Mouse (Mus musculus): ENCODE data around the gene Vmn1r42. TPM values are rescaled to one million over a fixed set of nuclear protein-coding genes. Genes with fewer than 3 reads are reported as not detected.

Gene Vmn1r42
- polyA plus RNA-seq, 1 experiment from 2014 or later, result not detected

DNA sequence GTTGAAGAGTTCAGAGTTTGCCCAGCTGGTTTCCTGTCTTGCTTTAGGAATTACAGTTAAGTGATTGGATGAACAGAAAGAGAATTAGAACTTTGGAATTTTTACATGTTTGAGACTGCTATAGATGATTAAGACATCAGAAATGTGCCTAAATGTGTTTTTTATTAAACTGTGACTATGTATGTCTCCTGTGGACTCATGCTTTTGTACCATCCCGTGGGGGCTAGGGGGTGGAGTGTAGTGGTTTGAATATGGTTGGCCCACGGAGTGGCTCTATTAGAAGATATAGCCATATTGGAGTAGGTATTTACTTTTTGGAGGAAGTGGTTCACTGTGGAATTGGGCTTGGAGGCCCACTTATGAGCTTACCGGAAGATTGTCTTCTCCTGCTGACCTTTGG is 18.7 kb downstream of the Vmn1r42 start:
- Histone ChIP-seq H3K36me3 (ENCODE audit: control insufficient read depth, insufficient read depth, low read length) (no peaks in the 10 kb centered on the region), H3K4me2 (ENCODE audit: low read depth) (no peak overlapping the region), H3K4me1 (ENCODE audit: control insufficient read depth, insufficient read depth, low read length) (no peaks in the 10 kb centered on the region), H3K9ac (ENCODE audit: low read length) (no peak overlapping the region), H3K4me3 (ENCODE audit: low read depth, low read length) (no peak overlapping the region), H3K27ac (ENCODE audit: low read depth, low read length) (no peak overlapping the region), H3K9me3 (ENCODE audit: control insufficient read depth, low read length) (peaks cover 4% of the 10 kb centered on the region; the same call in 1 of the 2 replicates), H3K27me3 (ENCODE audit: control insufficient read depth, insufficient read depth, low read length) (no peaks in the 10 kb centered on the region)
- ATAC-seq (ENCODE audit: insufficient read depth, low FRiP score, low TSS enrichment), result no peak
- 68% methylated on average over 3 of the region's 3 CpGs for WGBS
- DNase-seq (ENCODE audit: low spot score), result no peak

Other genes starting within 250 kb of the Vmn1r42 start
- gene Txnrd3, start 232.4 kb downstream of the Vmn1r42 start, polyA plus RNA-seq (2014; fragmentation: Nextera tagmentation; extraction: Ambion mirVana), result 11.2 and 13.2 TPM in 2 replicates
- gene Vmn1r40, start 168.9 kb downstream of the Vmn1r42 start, polyA plus RNA-seq (2014; fragmentation: Nextera tagmentation; extraction: Ambion mirVana), result not detected in 2 replicates
- gene Vmn1r41, start 135.6 kb downstream of the Vmn1r42 start, polyA plus RNA-seq (2014; fragmentation: Nextera tagmentation; extraction: Ambion mirVana), result not detected in 2 replicates
- gene Vmn1r43, start within 50 bp of the Vmn1r42 start, polyA plus RNA-seq (2014; fragmentation: Nextera tagmentation; extraction: Ambion mirVana), result not detected in 2 replicates
- gene Vmn1r44, start 7.2 kb upstream of the Vmn1r42 start, polyA plus RNA-seq (2014; fragmentation: Nextera tagmentation; extraction: Ambion mirVana), result not detected in 2 replicates
- gene Vmn1r45, start 64.2 kb upstream of the Vmn1r42 start, polyA plus RNA-seq (2014; fragmentation: Nextera tagmentation; extraction: Ambion mirVana), result not detected in 2 replicates
- not detected in 2 replicates for gene Vmn1r46, start 92.9 kb upstream of the Vmn1r42 start, polyA plus RNA-seq (2014; fragmentation: Nextera tagmentation; extraction: Ambion mirVana)
- gene Vmn1r47, start 139.7 kb upstream of the Vmn1r42 start, polyA plus RNA-seq (2014; fragmentation: Nextera tagmentation; extraction: Ambion mirVana), result not detected in 2 replicates
- gene Vmn1r48, start 160.4 kb upstream of the Vmn1r42 start, polyA plus RNA-seq (2014; fragmentation: Nextera tagmentation; extraction: Ambion mirVana), result not detected in 2 replicates
- not detected in 2 replicates for gene Vmn1r49, start 202.1 kb upstream of the Vmn1r42 start, polyA plus RNA-seq (2014; fragmentation: Nextera tagmentation; extraction: Ambion mirVana)
- gene Vmn1r50, start 225.0 kb upstream of the Vmn1r42 start, polyA plus RNA-seq (2014; fragmentation: Nextera tagmentation; extraction: Ambion mirVana), result not detected in 2 replicates
- 0.08 TPM in 1 of 2 replicates, not detected in the other for gene Vmn1r51, start 246.2 kb upstream of the Vmn1r42 start, polyA plus RNA-seq (2014; fragmentation: Nextera tagmentation; extraction: Ambion mirVana)